Mouse (Mus musculus) frontal cortex, adult 2 months (tissue): ENCODE measurements around the gene Eps8. TPM values are rescaled to one million over a fixed set of nuclear protein-coding genes. Genes with fewer than 3 reads are reported as not detected.

Experiments
- DNase-seq, 2 experiments: peaks; one replicate each; pipeline ENCODE4 v3.0.0; 2022; ENCODE audit warnings: low spot score in 1 of 2; ENCODE audit errors: extremely low spot score in 1 of 2
- polyA plus RNA-seq: library from polyadenylated mRNA; depleted of rRNA; stranded (reverse); fragments of >200 nt; gene quantifications from 2 replicates; pipeline ENCODE4 v1.2.3, GENCODE M21; 2012; rRNA removed

The Eps8 gene
- 24.4 and 27.9 TPM in 2 replicates for polyA plus RNA-seq

DNA sequence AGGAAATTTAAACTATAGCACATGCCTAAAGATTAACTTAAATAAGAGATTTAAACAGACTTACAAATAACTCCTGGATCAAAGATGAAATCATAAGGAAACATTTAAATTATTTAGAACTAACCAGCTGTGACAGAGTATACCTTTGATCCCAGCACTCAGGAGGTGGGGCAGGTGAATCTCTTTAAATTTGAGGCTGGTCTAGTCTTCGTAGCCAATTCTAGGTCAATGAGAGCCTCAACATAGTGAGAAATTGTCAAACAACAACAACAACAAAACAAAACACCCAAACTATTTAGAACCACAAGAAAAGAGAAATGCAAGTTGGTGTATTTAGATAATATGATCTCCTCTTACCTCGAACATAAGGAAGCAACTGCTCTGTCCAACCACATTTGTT lies at the start of gene Eps8:
Eps8 (minus strand) TSS at position 101 of the 400 bp plus-strand sequence.
- DNase-seq: no peak

DNA sequence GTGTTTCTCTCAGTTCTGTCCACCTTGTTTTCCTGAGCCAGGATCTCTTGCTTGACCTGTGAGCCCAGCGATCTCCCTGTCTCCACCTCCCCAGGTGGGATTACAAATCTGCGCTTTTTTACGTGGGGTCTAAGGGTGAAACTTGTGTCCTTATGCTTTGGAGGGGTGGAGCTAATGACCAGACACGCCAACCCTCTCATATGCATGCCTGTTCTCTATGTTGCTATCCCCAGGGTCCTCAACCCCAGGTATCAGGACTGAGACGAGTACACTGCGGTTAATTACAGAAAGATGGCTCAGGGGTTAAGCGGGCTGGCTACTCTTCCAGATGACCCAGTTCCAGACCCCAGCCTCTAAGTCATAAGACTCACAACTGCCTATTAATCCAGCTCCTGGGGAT lies 48.8 kb upstream of the Eps8 start:
- DNase-seq: no peak

DNA sequence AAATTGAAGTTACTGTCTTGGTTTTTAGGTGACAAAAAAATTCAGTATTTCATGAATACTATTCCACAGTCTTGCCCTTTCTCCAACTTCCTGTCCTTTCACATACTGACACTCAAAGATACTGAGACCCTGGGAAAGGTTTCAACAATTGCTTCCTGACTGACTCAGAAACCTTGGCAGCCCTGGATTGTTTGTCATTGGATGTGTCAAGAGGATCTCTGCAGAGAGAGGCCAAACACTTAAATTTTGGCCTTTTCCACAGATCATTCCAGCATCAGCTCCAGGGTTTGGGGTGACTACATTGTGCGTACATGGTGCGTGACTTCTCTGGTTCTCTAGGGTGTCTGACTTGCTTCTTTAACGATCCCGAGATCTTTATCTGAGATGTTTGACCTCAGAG lies 48.2 kb upstream of the Eps8 start:
- no peak for DNase-seq

DNA sequence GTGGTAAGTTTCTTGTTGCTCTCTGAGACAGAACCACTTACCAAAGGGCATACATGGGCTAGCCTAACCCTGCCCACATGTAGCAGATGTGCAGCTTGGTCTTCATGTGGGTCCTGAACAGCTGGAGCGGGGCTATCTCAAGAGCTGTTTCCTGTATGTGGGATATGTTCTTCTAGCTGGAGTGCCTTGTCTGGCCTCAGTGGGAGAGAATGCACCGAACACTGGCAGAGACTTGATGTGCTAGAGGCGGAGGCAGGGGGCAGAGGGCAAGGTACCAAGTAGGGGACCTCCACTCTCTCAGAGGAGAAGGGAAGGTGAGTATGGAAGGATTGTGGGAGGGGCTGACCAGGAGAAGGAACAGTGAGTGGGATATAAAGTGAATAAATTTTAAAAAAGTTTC lies 47.5 kb upstream of the Eps8 start:
- DNase-seq: no peak

GRCm38 (mm10) chr6:137699434-137699833 lies 44.8 kb upstream of the Eps8 start:
- DNase-seq: no peak

GRCm38 (mm10) chr6:137696445-137697204 lies 41.9 kb upstream of the Eps8 start:
- DNase-seq: no peak

DNA sequence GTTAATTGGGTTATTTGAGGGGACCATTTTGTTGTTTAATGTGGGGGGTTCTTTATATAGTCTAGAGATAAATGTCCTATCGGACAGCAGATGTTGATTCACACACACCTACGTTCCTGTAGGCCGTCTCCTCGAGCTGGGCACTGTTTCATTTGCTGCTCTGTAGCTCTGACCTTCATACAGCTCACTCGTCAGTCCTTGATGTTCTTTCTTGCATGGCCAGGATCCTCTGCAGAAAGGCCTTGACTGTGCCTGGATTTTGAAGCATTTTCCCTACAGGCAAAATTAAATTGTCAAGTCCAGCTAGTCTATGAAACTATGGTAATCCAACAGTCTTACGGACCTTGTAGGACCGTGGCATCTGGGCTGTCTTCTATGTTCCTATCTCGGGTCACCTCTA lies 40.4 kb upstream of the Eps8 start:
- DNase-seq: no peak

- DNase-seq: no peak
Observed at GRCm38 (mm10) chr6:137694310-137694709, 39.6 kb upstream of the Eps8 start.

DNA sequence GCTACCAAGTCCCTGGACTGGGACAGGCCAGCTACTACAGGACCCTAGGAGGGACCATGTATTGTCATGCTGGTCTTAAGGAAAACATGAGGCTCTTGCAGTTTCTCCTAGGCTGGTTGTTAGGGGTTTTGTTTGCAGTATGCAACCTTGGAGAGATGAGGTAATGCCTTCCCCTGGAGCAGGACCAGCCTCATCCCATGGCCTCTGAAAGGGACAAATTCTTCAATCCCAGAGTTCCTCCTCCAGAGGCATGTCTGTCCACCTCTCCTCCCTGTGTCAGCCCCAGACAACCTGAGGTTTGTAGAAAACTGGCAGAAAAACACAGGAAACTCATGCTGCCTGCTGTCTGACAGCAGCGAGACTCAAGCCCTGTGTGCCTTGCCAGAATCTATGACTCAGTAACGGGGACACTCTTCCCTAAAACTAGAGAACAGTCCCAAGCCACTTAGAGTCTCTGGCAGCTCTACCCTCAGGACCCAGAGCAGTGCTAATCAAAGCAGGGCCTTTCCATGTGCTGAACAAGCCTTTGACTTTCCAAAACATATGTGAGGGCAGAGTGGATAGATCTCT lies 36.0 kb upstream of the Eps8 start:
- no peak for DNase-seq

DNA sequence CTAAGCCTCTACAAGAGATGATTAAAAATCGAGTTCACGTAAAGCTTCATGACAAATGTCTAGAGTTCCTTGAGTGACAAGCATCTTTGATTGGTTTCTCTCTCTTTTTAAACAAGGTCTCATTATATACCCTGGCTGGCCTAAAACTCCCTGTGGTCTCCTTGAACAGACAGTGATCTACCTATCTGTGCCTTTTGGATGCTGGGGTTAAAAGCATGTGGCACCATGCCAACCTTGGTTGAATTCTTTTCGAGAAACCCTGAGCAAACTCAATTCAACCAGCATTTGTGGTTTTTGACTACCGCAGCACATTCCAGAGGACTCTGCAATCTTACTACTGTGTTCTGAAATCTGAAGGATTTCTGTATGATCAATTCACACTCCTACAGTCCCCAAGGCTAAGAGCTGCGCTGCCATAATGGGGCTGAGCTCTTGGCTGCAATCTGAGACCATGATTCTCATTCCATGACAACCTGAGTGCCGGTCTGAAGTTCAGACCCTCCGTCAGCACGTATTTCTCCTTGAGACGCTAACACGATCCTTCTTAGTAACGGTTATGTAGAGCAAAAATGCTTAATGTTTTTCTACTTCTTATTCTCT lies 33.9 kb upstream of the Eps8 start:
- no peak for DNase-seq

DNA sequence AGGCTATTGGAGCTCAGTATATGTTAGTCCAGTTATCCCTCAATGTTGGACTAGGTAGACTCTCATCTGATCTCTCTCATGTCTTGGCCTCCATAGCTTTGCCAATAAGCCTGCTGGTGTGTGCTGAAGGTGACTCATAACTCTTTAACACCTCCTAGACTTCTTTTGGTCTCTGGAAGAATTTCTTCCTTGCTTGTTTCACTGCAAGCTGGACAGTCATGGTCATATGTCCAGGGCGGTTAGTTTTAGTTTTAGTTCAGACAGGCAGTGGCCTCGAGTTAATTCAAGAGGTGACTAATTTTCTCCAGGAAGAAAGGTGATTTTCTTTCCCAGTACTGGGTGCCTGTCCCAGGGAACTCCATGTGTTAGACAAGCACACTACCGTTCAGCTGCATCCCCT lies 33.4 kb upstream of the Eps8 start:
- DNase-seq: no peak

- DNase-seq: no peak
Observed at GRCm38 (mm10) chr6:137687667-137688066, 33.0 kb upstream of the Eps8 start.

DNA sequence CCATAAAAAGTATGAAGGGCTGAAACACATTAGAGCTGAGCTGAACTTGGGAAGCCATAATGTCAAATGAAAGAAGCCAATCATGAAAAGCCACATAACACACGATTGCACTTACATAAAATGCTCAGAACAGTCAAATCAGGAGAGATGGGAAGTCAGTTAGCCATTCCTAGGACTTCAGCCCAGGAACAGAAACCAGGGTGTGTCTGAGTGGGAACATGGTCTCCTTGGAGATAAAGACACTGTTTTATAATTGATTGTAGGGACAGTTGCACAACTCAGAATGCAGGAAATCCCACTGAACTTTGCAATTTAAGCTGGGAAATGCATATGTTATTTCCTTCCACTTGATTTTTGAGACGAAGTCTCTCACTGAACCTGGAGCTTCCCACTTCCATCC lies 28.0 kb upstream of the Eps8 start:
- no peak for DNase-seq

GRCm38 (mm10) chr6:137681000-137681399 lies 26.3 kb upstream of the Eps8 start:
- DNase-seq: no peak

GRCm38 (mm10) chr6:137676581-137676980 lies 21.9 kb upstream of the Eps8 start:
- DNase-seq: no peak

GRCm38 (mm10) chr6:137675556-137675955 lies 20.9 kb upstream of the Eps8 start:
- DNase-seq: no peak

DNA sequence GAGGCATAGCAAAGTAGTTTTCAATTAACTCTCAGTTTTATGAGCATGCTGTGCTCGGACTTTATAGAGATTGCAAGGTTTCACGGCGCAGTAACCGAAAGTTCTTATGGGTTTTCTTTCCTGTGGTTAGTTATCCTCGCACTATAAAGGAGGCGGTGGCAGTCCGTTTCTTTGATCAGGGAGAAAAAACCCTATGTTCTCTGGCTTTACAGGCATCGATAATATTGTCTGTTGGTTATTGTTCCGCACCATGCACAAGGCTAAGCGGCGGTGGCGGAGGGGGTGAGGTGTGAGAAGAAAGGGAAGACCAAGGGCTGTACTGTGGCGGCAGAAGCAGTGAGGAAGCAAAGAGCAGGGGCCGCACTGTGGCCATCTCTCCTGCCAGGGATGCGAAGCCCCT lies 18.6 kb upstream of the Eps8 start:
- DNase-seq: no peak

DNA sequence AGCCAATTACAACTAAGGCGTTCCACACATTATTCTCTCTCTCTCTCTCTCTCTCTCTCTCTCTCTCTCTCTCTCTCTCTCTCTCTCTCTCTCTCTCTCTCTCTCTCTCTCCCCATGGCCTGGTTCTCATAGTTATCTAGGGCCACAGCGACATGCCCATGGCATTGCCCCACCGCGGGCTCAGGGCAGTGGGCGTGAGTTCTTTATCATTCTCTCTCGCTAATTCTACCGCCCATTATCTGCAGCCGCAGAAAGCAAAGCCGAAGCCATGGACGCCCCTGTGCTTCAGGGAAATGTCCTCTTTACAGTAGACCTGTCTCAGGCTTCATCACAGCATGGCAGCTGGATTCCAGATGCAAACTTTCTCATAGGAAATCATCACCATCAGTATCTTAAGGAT lies 16.9 kb upstream of the Eps8 start:
- no peak for DNase-seq

DNA sequence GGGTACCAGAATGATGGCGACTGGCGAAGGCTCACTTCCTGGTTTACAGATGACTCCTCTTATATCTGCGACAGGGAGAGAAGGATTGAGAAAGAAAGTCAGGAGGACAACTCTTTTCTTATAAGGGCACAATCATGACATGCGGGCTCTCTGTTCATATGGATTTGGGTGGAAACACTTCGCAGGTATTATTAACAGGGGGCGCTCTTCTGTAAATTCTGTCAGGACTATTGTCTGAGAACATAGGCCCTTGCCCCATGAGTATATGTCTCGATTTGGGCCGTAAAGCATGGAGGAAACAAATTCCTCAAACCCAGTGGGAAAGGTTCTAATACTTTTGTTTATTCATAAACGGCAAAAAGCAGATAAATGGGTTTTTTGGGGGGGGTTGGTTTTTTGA lies 16.1 kb upstream of the Eps8 start:
- no peak for DNase-seq

DNA sequence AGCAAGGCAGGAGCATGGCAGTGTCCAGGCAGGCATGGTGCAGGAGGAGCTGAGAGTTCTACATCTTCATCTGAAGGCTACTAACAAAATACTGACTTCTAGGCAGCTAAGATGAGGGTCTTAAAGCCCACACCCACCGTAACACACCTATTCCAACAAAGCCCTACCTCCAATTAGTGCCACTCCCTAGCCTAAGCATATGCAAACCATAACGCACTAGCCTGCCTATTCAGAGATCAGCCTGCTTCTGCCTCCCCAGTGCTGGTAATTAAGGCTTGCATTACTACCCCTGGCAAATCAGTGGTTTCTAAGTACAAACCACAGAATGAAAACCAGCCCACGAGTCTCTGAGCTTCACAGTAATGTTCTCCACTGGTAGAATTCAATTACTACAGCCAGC lies 15.2 kb upstream of the Eps8 start:
- DNase-seq: no peak

- DNase-seq: no peak
Observed at GRCm38 (mm10) chr6:137669433-137669832, 14.8 kb upstream of the Eps8 start.

- DNase-seq: no peak
Observed at GRCm38 (mm10) chr6:137668331-137668730, 13.7 kb upstream of the Eps8 start.
